Mouse (Mus musculus) heart, embryonic 12.5 days (tissue): ENCODE measurements around the gene Irx1. TPM values are rescaled to one million over a fixed set of nuclear protein-coding genes. Genes with fewer than 3 reads are reported as not detected.

Experiments used
- ATAC-seq: fragments of 200-750 bp; cut with Nextera tagmentation; 2 replicates; pipeline ENCODE4 v1.8.0; 2017; ENCODE audit warnings: moderate TSS enrichment, moderate library complexity; ENCODE audit not compliant: insufficient number of reproducible peaks, low FRiP score
- H3K27ac ChIP-seq: fragments of 300-500 bp; sonication (generic); 2 replicates; pipeline ENCODE4 v1.5.1; 2016; ENCODE audit warnings: mild to moderate bottlenecking, moderate library complexity; ENCODE audit not compliant: poor library complexity, severe bottlenecking
- H3K27me3 ChIP-seq: fragments of 300-500 bp; sonication (generic); replicated peaks from 2 replicates; pipeline ENCODE4 v1.6.1; 2016; ENCODE audit warnings: mild to moderate bottlenecking, moderate library complexity
- H3K36me3 ChIP-seq: fragments of 300-500 bp; sonication (generic); 2 replicates; pipeline ENCODE4 v1.6.1; 2016; ENCODE audit warnings: mild to moderate bottlenecking, moderate library complexity
- H3K4me1 ChIP-seq: fragments of 300-500 bp; sonication (generic); replicated peaks from 2 replicates; pipeline ENCODE4 v1.6.1; 2016; ENCODE audit warnings: mild to moderate bottlenecking
- H3K4me2 ChIP-seq: fragments of 300-500 bp; sonication (generic); 2 replicates; pipeline ENCODE4 v1.6.1; 2016; ENCODE audit warnings: mild to moderate bottlenecking, moderate library complexity
- H3K4me3 ChIP-seq: fragments of 300-500 bp; sonication (generic); 2 replicates; pipeline ENCODE4 v1.5.1; 2016; ENCODE audit warnings: mild to moderate bottlenecking
- H3K9ac ChIP-seq: fragments of 300-500 bp; sonication (generic); 2 replicates; pipeline ENCODE4 v1.6.1; 2016; ENCODE audit warnings: mild to moderate bottlenecking, moderate library complexity
- H3K9me3 ChIP-seq: fragments of 300-500 bp; sonication (generic); replicated peaks from 2 replicates; pipeline ENCODE4 v1.6.1; 2016; ENCODE audit warnings: mild to moderate bottlenecking, moderate library complexity
- WGBS: fragments of 180-500 bp; shearing (Covaris S2); methylation state at CpG from one replicate; pipeline ENCODE4 v1.1.7; 2016; 5-methylcytosine and 5-hydroxymethylcytosine counted together
- polyA plus RNA-seq: library from polyadenylated mRNA; unstranded; fragments of >200 nt; fragmentation: Nextera tagmentation; extraction: Ambion mirVana; gene quantifications from 2 replicates; pipeline ENCODE4 v1.2.1, GENCODE M21; 2016

Irx1 gene
- polyA plus RNA-seq, 1 experiment from 2014 or later: 2.7 TPM

GRCm38 (mm10) chr13:71960846-71961735 lies 2.4 kb downstream of the Irx1 start:
- H3K27me3 ChIP-seq: peaks cover 58% of the 10 kb centered on the region
- WGBS: 25% methylated on average over 9 of the region's 9 CpGs
- H3K4me3 ChIP-seq: peak overlapping the region; percentile 57
- H3K36me3 ChIP-seq: no peaks in the 10 kb centered on the region
- peak overlapping the region; percentile 84 for H3K4me2 ChIP-seq
- no peaks in the 10 kb centered on the region for H3K9me3 ChIP-seq
- no peak for ATAC-seq
- peak overlapping the region; percentile 66 for H3K9ac ChIP-seq
- peaks cover 26% of the 10 kb centered on the region for H3K4me1 ChIP-seq
- no peak overlapping the region for H3K27ac ChIP-seq

DNA sequence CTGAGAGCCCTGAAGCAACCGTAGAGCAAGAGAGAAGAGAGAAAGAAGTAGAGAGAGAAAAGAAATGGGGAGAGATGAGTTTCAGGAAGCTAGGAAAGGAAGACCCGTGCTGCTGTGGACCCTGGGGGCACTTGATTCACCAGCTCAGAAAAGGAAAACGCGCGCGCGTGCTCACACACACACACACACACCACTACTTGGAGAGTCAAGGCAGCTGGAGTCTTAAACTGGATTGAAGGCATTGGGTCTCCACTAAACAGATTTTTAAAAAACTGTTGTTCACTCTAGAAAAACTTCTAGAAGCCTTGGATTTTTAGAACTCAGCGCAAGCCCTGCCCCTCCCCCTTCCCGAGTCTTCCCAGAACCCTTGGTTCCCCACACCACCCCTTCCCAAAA lies 3.2 kb downstream of the Irx1 start:
- Histone ChIP-seq H3K4me1 (peaks cover 26% of the 10 kb centered on the region), H3K36me3 (no peaks in the 10 kb centered on the region), H3K9me3 (no peaks in the 10 kb centered on the region), H3K4me3 (peak overlapping the region; percentile 38), H3K27me3 (peaks cover 56% of the 10 kb centered on the region), H3K9ac (peak overlapping the region; percentile 66), H3K4me2 (peak overlapping the region; percentile 69), H3K27ac (no peak overlapping the region)
- 6% methylated on average over 9 of the region's 9 CpGs for WGBS
- no peak for ATAC-seq

DNA sequence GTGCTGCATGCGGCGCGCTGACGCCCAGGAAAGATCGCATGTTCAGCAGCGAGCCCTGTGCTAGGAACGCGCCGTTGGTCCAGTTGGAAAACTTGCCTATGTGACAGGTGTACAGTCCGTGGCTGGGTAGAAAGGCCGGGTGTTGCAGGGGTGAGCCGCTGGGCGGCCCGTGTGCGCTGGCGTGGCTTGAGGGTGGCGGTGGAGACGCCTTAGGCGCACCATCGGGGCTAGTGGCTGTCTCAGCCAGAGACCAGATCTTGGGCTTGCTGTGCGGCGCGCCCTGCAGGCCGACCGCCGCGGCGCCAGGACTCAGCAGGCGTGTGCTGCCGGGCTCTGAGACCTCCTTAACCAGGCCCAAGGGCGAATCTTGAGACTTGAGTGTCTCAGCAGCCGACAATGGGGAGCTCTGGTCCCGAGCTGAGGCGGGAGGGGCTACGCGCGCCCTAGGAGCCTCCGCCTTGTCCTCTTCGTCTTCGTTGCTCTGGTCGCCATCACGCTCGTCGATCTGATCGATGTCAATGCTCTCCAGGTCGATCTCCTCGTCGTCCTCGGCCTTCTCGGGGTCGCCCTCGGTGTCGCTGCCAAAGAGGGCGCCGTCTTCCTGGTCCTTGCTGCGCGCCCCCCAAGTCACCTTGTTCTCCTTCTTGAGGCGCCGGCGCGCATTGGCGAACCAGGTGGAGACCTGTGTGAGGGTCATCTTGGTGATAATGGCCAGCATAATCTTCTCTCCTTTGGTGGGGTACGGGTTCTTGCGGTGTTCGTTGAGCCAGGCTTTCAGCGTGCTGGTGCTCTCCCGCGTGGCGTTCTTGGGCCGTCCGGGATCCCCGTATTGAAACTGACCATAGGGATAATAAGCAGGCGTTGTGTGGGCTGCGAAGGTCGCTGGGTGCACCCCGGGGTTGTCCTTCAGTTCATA lies 3.9 kb downstream of the Irx1 start:
- peak overlapping the region; percentile 69 for H3K4me2 ChIP-seq
- no peak overlapping the region for H3K27ac ChIP-seq
- H3K9ac ChIP-seq: peak overlapping the region; percentile 66
- peaks cover 56% of the 10 kb centered on the region for H3K27me3 ChIP-seq
- peak overlapping the region; percentile 38 for H3K4me3 ChIP-seq
- H3K36me3 ChIP-seq: no peaks in the 10 kb centered on the region
- H3K9me3 ChIP-seq: no peaks in the 10 kb centered on the region
- H3K4me1 ChIP-seq: peaks cover 26% of the 10 kb centered on the region
- peak; percentile 17; the same call in 1 of the 2 replicates for ATAC-seq
- WGBS: 3% methylated on average over 76 of the region's 76 CpGs

DNA sequence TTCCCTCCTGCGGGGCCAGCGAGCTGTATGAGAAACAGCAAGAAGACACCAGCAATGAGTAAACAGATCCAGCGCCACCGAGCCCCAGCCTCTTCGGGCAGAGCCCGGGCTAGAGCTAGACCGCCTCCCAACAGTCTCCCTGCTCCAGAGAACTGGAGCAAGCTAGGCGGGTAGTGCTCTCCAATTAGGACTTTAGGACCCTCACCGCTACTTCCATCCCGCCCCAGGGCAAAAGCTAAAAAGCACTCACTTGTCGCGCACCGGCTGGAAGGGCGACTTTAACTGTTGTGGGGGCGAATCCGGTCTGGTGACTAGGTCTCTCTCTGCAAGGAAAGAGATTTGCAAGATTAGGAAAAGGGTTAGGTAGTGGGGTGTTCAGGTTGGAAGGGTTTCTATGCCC lies 4.9 kb downstream of the Irx1 start:
- Histone ChIP-seq H3K9ac (peak overlapping the region; percentile 66), H3K4me2 (peak overlapping the region; percentile 69), H3K27ac (no peak overlapping the region), H3K36me3 (no peaks in the 10 kb centered on the region), H3K4me3 (peak overlapping the region; percentile 38), H3K4me1 (peaks cover 22% of the 10 kb centered on the region), H3K9me3 (no peaks in the 10 kb centered on the region), H3K27me3 (peaks cover 51% of the 10 kb centered on the region)
- ATAC-seq: no peak
- 9% methylated on average over 16 of the region's 16 CpGs for WGBS

- H3K4me1 ChIP-seq: peaks cover 23% of the 10 kb centered on the region
- ATAC-seq: no peak
- no peaks in the 10 kb centered on the region for H3K9me3 ChIP-seq
- no peak overlapping the region for H3K27ac ChIP-seq
- peak overlapping the region; percentile 38 for H3K4me3 ChIP-seq
- 17% methylated on average over 21 of the region's 21 CpGs for WGBS
- H3K9ac ChIP-seq: 0 out of 2 replicates have a peak overlapping the region, but pooled peaks have one; percentile 9
- no peaks in the 10 kb centered on the region for H3K36me3 ChIP-seq
- peak overlapping the region; percentile 69 for H3K4me2 ChIP-seq
- H3K27me3 ChIP-seq: peaks cover 51% of the 10 kb centered on the region
Measured at GRCm38 (mm10) chr13:71957811-71958351, 5.6 kb downstream of the Irx1 start.

- no peaks in the 10 kb centered on the region for H3K36me3 ChIP-seq
- no peak overlapping the region for H3K27ac ChIP-seq
- H3K4me2 ChIP-seq: peak overlapping the region; percentile 69
- H3K9me3 ChIP-seq: no peaks in the 10 kb centered on the region
- peaks cover 23% of the 10 kb centered on the region for H3K4me1 ChIP-seq
- H3K27me3 ChIP-seq: peaks cover 51% of the 10 kb centered on the region
- H3K4me3 ChIP-seq: no peak overlapping the region
- WGBS: 23% methylated on average over 18 of the region's 18 CpGs
- no peak for ATAC-seq
- H3K9ac ChIP-seq: no peak overlapping the region
Measured at GRCm38 (mm10) chr13:71957147-71957546, 6.4 kb downstream of the Irx1 start.

DNA sequence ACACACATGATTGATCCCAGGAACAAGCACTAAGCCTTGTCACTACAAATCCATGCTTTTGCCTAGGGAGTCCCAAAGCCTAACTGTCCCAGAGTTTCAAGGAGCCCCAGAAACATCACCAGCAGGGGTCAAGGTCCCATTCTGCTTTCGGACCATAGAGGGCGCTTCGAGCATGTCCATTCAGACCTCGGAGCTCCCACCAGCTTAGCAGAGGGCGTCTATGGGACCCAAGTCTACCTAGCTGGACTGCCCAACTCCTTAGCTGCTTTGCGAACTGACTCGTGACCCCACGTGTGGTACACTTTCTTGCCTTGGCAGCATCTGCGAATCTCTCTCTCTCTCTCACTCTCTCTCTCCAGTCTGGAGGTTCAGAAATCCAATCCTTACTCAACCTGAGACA lies 7.0 kb downstream of the Irx1 start:
- Histone ChIP-seq H3K4me3 (no peak overlapping the region), H3K27ac (no peak overlapping the region), H3K4me2 (0 out of 2 replicates have a peak overlapping the region, but pooled peaks have one; percentile 69), H3K27me3 (peaks cover 53% of the 10 kb centered on the region), H3K4me1 (peaks cover 23% of the 10 kb centered on the region), H3K9ac (no peak overlapping the region), H3K36me3 (no peaks in the 10 kb centered on the region), H3K9me3 (no peaks in the 10 kb centered on the region)
- no peak for ATAC-seq
- WGBS: 10% methylated on average over 9 of the region's 9 CpGs

DNA sequence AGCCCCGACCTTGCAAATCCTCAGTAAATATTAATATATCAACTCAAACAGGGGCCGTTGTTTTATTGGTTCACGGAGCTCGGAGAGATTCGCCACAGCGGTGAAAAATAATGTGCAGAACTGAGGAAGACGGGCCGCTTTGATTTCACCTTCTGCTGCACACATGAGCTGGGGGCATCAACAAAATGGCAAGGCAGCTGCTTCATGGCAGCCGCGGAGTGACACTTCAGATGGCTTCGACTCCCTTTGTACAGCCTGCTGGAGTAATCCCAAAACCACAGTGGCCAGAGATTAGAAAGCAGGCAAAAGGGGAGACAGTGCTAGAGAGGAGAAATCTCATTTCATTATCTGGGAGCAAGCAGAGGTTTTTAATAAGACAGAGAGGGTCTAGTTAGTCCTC lies 11.6 kb downstream of the Irx1 start:
- no peak overlapping the region for H3K9ac ChIP-seq
- H3K4me2 ChIP-seq: no peak overlapping the region
- peaks cover 34% of the 10 kb centered on the region for H3K27me3 ChIP-seq
- no peak for ATAC-seq
- H3K9me3 ChIP-seq: no peaks in the 10 kb centered on the region
- 83% methylated on average over 11 of the region's 11 CpGs for WGBS
- H3K36me3 ChIP-seq: no peaks in the 10 kb centered on the region
- no peak overlapping the region for H3K27ac ChIP-seq
- no peak overlapping the region for H3K4me3 ChIP-seq
- H3K4me1 ChIP-seq: 0 out of 2 replicates have a peak, but pooled peaks cover 4% of the 10 kb centered on the region

DNA sequence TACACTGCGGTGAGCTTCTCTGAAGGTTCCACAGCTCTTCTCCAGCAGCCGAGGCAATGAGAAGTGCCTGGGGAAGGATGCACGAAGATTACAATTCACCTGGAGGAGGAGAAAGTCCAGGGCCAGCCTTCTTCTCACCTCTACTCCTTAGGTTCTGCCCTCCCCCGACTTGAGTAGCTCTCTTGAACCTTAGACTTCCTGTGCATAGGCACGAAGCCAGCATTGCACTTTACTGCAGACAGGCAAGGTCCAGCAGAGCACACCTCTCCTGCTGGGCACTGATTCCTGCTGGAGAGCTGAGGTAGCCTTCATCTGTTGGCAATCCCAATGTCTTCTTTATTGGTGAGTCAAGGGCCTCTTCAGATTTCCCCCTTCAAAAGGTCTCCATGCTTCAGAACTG lies 13.7 kb downstream of the Irx1 start:
- Histone ChIP-seq H3K27me3 (peaks cover 17% of the 10 kb centered on the region), H3K9ac (no peak overlapping the region), H3K4me1 (0 out of 2 replicates have a peak, but pooled peaks cover 4% of the 10 kb centered on the region), H3K4me3 (no peak overlapping the region), H3K4me2 (no peak overlapping the region), H3K36me3 (no peaks in the 10 kb centered on the region), H3K27ac (no peak overlapping the region), H3K9me3 (no peaks in the 10 kb centered on the region)
- ATAC-seq: no peak
- WGBS: 55% methylated on average over 5 of the region's 5 CpGs

GRCm38 (mm10) chr13:71910361-71910760 lies 53.2 kb downstream of the Irx1 start:
- no peaks in the 10 kb centered on the region for H3K4me1 ChIP-seq
- 82% methylated on average over 3 of the region's 3 CpGs for WGBS
- H3K9me3 ChIP-seq: no peaks in the 10 kb centered on the region
- H3K4me3 ChIP-seq: no peak overlapping the region
- H3K4me2 ChIP-seq: no peak overlapping the region
- no peak overlapping the region for H3K9ac ChIP-seq
- H3K27me3 ChIP-seq: no peaks in the 10 kb centered on the region
- no peak for ATAC-seq
- H3K27ac ChIP-seq: no peak overlapping the region
- H3K36me3 ChIP-seq: no peaks in the 10 kb centered on the region
